Mouse (Mus musculus): ENCODE measurements around the gene Atmin.

GRCm38 (mm10) chr8:116993095-116993867 lies 50.1 kb downstream of the Atmin start, which contains the start of gene Gcsh:
- TF ChIP-seq CTCF (IDR thresholded peaks at IDR 0.05; ENCODE audit: low read depth) (no peak), EP300 (IDR thresholded peaks at IDR 0.05; ENCODE audit: low read depth) (no peak)

Data from liver, embryonic 14.5 days (tissue).